Mouse (Mus musculus): ENCODE measurements around the gene Tmem253. TPM values are rescaled to one million over a fixed set of nuclear protein-coding genes. Genes with fewer than 3 reads are reported as not detected.

Gene Tmem253
- total and polyA plus RNA-seq, 3 experiments, result 0.64 to 1.9 TPM; not detected in 1

GRCm38 (mm10) chr14:52005616-52006015 lies 9.8 kb upstream of the Tmem253 start:
- peaks cover 6 to 25% of the 10 kb centered on the region in 2 experiments for H3K4me1 ChIP-seq (ENCODE audit: control insufficient read depth in 1 of 2, insufficient read depth in 2 of 2)
- in situ Hi-C loops (cut with MboI; ENCODE audit: low pct_ligation_motif_present, low pct_unique_long_range_greater_than_20kb, low sequenced_read_pairs), result no loop called here

GRCm38 (mm10) chr14:52006241-52006640 lies 9.2 kb upstream of the Tmem253 start:
- Histone ChIP-seq H3K9me3 (replicated peaks; ENCODE audit: low read length) (no peaks in the 10 kb centered on the region), H3K27me3 (replicated peaks) (no peaks in the 10 kb centered on the region), H3K36me3 (replicated peaks in 1 of 2; ENCODE audit: control insufficient read depth in 1 of 2, insufficient read depth in 1 of 2, low read length in 1 of 2) (peaks cover 21 to 59% of the 10 kb centered on the region in 2 experiments), H3K9ac (ENCODE audit: insufficient read depth, low read depth) (no peak overlapping the region), H3K79me2 (replicated peaks; ENCODE audit: control insufficient read depth, extremely low read depth, insufficient read depth, poor library complexity, severe bottlenecking) (no peaks in the 10 kb centered on the region), H3K4me2 (ENCODE audit: insufficient read depth, low read depth, poor library complexity, severe bottlenecking) (no peak overlapping the region), H3K27ac (ENCODE audit: insufficient read depth, low read depth) (no peak overlapping the region), H3K4me3 (replicated peaks in 1 of 3; ENCODE audit: low read depth in 2 of 3, low read length in 2 of 3, poor library complexity in 1 of 3) (no peak overlapping the region), H3K4me1 (ENCODE audit: control insufficient read depth in 1 of 2, insufficient read depth in 2 of 2) (peaks cover 6 to 25% of the 10 kb centered on the region in 2 experiments)
- TF ChIP-seq CTCF (conservative IDR thresholded peaks at IDR 0.05 in 1 of 2, IDR thresholded peaks at IDR 0.05 in 1 of 2; ENCODE audit: low read depth in 2 of 2, low read length in 2 of 2) (peak in 1 of 2 experiments; percentile 35; a peak in 1 of 4 replicates), ZNF384 (IDR thresholded peaks at IDR 0.05; ENCODE audit: low read depth, low read length) (no peak)
- dilution Hi-C loops (cut with MboI; ENCODE audit: extremely low pct_ligation_motif_present, extremely low pct_unique_long_range_greater_than_20kb, low sequenced_read_pairs), result no loop called here
- no peak for DNase-seq (ENCODE audit: extremely low read depth)
- in situ Hi-C loops (cut with MboI; ENCODE audit: low pct_ligation_motif_present, low pct_unique_long_range_greater_than_20kb, low sequenced_read_pairs), result no loop called here

More at GRCm38 (mm10) chr14:52005616-52006015, 9.8 kb upstream of the Tmem253 start:
- no peak overlapping the region for H3K4me2 ChIP-seq (ENCODE audit: insufficient read depth, low read depth, poor library complexity, severe bottlenecking)
- peaks cover 21 to 59% of the 10 kb centered on the region in 2 experiments for H3K36me3 ChIP-seq (replicated peaks in 1 of 2; ENCODE audit: control insufficient read depth in 1 of 2, insufficient read depth in 1 of 2, low read length in 1 of 2)
- H3K4me3 ChIP-seq (replicated peaks in 1 of 3; ENCODE audit: low read depth in 2 of 3, low read length in 2 of 3, poor library complexity in 1 of 3), result no peak overlapping the region
- no peak for DNase-seq (ENCODE audit: extremely low read depth)
- no peak for TF ChIP-seq E2F4 (IDR thresholded peaks at IDR 0.05; ENCODE audit: insufficient replicate concordance, low read depth, low read length)
- no peak for TF ChIP-seq JUND (conservative IDR thresholded peaks at IDR 0.05; ENCODE audit: low read depth, low read length)
- TF ChIP-seq MYC (IDR thresholded peaks at IDR 0.05; ENCODE audit: low read depth, low read length), result no peak
- TF ChIP-seq ZKSCAN1 (IDR thresholded peaks at IDR 0.05; ENCODE audit: borderline replicate concordance, low read depth, low read length), result no peak
- TF ChIP-seq POLR2A (IDR thresholded peaks at IDR 0.05; ENCODE audit: low read depth, low read length), result no peak
- no peak for TF ChIP-seq SIN3A (IDR thresholded peaks at IDR 0.05; ENCODE audit: low read length)
- TF ChIP-seq ZNF384 (IDR thresholded peaks at IDR 0.05; ENCODE audit: low read depth, low read length), result no peak
- TF ChIP-seq TCF12 (IDR thresholded peaks at IDR 0.05; ENCODE audit: low read depth, low read length), result no peak
- TF ChIP-seq USF1 (IDR thresholded peaks at IDR 0.05; ENCODE audit: low read depth, low read length), result no peak
- TF ChIP-seq SMC3 (IDR thresholded peaks at IDR 0.05; ENCODE audit: low read depth, low read length), result no peak
- TF ChIP-seq ZMIZ1 (IDR thresholded peaks at IDR 0.05; ENCODE audit: low read depth, low read length), result no peak
- TF ChIP-seq POLR2AphosphoS2 (IDR thresholded peaks at IDR 0.05; ENCODE audit: low read depth, low read length), result no peak
- TF ChIP-seq GABPA (IDR thresholded peaks at IDR 0.05; ENCODE audit: insufficient replicate concordance, low read depth, low read length), result no peak
- no peak for TF ChIP-seq ETS1 (conservative IDR thresholded peaks at IDR 0.05; ENCODE audit: low read depth, low read length)
- no peak for TF ChIP-seq MXI1 (IDR thresholded peaks at IDR 0.05; ENCODE audit: low read depth, low read length)
- no peak for TF ChIP-seq MEF2A (IDR thresholded peaks at IDR 0.05; ENCODE audit: borderline replicate concordance, low read depth, low read length)
- H3K79me2 ChIP-seq (replicated peaks; ENCODE audit: control insufficient read depth, extremely low read depth, insufficient read depth, poor library complexity, severe bottlenecking), result no peaks in the 10 kb centered on the region
- no peak overlapping the region for H3K27ac ChIP-seq (ENCODE audit: insufficient read depth, low read depth)
- dilution Hi-C loops (cut with MboI; ENCODE audit: extremely low pct_ligation_motif_present, extremely low pct_unique_long_range_greater_than_20kb, low sequenced_read_pairs), result no loop called here
- no peaks in the 10 kb centered on the region for H3K9me3 ChIP-seq (replicated peaks; ENCODE audit: low read length)
- no peak overlapping the region for H3K9ac ChIP-seq (ENCODE audit: insufficient read depth, low read depth)
- H3K27me3 ChIP-seq (replicated peaks), result no peaks in the 10 kb centered on the region

Measured in CH12.LX (cell line).